Mouse (Mus musculus): ENCODE measurements around the gene Tmc8. TPM values are rescaled to one million over a fixed set of nuclear protein-coding genes. Genes with fewer than 3 reads are reported as not detected.
"Not testable (repeated sequence)": the region's sequence is repeated elsewhere in the genome, so short reads cannot be mapped to it uniquely, and the experiment has no call there.

Gene Tmc8
- polyA plus RNA-seq, 1 experiment from 2014 or later: 0.81 TPM

DNA sequence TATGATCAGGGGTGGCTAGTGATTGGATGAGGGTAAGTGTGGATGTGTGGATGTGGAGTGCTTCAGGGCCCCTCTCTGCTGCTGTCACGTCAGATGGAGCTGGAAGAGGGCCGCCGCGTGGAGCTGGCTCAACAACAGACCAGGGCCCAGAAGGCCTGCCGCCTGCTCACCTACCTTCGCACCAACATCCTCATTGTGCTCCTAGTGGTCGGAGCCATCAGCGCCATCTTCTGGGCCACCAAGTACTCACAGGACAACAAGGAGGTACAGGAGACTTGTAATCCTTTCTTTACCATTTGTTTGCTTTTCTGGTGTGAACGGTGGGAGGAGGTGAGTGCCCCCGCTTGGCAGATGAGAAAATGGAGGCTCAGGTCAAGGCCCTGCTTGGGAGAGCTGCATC, 4.4 kb downstream of the Tmc8 start:
- ATAC-seq (ENCODE audit: low FRiP score, low read depth): no peak
- no peak overlapping the region for H3K9ac ChIP-seq
- H3K36me3 ChIP-seq: no peaks in the 10 kb centered on the region
- no peaks in the 10 kb centered on the region for H3K9me3 ChIP-seq
- H3K4me1 ChIP-seq: peaks cover 32% of the 10 kb centered on the region
- 9% methylated on average over 10 of the region's 10 CpGs for WGBS
- peaks cover 26% of the 10 kb centered on the region for H3K27me3 ChIP-seq
- no peak overlapping the region for H3K4me3 ChIP-seq
- no peak overlapping the region for H3K4me2 ChIP-seq (replicated peaks)
- no peak overlapping the region for H3K27ac ChIP-seq

DNA sequence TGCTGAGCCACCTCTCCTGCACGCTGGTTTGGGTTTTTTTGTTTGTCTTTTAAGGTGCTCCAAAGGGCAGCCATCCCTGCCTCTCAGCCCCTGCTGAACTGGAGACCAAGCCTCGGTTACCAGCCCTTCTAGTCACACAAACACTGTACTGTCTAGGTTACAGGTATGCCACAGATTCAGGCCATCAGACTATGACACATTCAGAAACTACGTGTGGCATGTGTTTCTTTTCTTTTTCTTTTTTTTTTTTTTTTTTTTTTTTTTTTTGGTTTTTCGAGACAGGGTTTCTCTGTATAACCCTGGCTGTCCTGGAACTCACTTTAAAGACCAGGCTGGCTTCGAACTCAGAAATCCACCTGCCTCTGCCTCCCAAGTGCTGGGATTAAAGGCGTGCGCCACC, 6.6 kb downstream of the Tmc8 start:
- not testable (repeated sequence) for ATAC-seq (ENCODE audit: low FRiP score, low read depth); H3K27me3 ChIP-seq
- 80% methylated on average over 7 of the region's 7 CpGs for WGBS

DNA sequence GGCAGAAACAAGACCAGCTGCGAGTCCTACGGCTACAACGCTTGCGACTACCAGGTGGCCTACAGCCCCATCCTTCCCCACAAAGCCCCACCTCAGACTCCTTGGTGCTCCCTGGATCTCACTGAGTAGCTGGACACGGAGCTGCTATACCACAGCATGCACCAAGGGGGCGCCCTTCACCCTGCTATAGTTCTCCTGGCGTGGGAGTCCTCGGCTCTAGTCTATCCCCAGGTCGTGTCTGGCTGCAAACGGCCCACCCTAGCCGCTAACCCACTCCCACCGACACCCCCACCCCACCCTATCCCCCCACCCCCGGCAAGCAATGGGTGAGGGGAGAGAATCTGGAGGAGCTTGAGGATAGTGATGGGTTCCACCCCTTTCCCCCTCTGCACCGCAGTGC, 8.4 kb downstream of the Tmc8 start:
- no peaks in the 10 kb centered on the region for H3K36me3 ChIP-seq
- no peak overlapping the region for H3K9ac ChIP-seq
- H3K27me3 ChIP-seq: no peaks in the 10 kb centered on the region; the same call in none of the 2 replicates
- H3K4me3 ChIP-seq: peak overlapping the region; percentile 8; the same call in 1 of the 2 replicates
- H3K27ac ChIP-seq: no peak overlapping the region
- ATAC-seq (ENCODE audit: low FRiP score, low read depth): peak; percentile 21; the same call in 1 of the 2 replicates
- 6% methylated on average over 14 of the region's 14 CpGs for WGBS
- H3K4me2 ChIP-seq (replicated peaks): peak overlapping the region; percentile 49
- peaks cover 25% of the 10 kb centered on the region for H3K4me1 ChIP-seq
- no peaks in the 10 kb centered on the region; the same call in 1 of the 2 replicates for H3K9me3 ChIP-seq

More for the DNA sequence above, 6.6 kb downstream of the Tmc8 start:
- H3K36me3 ChIP-seq; H3K27ac ChIP-seq; H3K9me3 ChIP-seq; H3K9ac ChIP-seq; H3K4me3 ChIP-seq; H3K4me2 ChIP-seq (replicated peaks): not testable (repeated sequence)
- peaks cover 24% of the 10 kb centered on the region for H3K4me1 ChIP-seq

DNA sequence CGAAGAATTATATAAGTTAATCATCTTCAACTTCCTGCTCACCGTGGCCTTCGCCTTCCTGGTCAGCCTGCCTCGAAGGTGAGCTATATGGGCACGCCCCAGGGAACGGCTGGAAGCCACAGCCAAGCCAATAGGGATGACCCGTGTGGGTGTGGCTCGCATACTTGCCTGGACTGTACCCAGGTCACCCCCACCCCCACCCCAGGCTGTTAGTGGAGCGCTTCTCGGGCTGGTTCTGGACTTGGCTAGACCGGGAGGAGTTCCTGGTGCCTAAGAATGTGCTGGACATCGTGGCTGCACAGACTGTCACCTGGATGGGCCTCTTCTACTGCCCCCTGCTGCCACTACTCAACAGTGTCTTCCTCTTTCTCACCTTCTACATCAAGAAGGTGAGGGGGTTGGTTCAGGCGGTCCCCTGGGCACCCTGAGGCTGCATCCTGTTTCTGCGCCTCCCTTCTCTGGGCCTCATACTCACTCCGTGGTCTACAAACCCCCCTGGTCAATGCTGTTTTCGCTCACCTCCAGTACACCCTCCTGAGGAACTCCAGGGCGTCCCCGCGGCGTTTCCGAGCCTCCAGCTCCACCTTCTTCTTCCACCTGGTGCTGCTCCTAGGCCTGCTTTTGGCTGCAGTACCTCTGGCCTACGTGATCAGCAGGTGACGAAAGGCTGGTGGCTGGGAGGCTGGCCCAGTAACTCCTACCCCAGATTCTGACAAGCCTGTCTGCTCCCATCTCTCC, 9.0 kb downstream of the Tmc8 start:
- Histone ChIP-seq H3K4me1 (peaks cover 25% of the 10 kb centered on the region), H3K27me3 (no peaks in the 10 kb centered on the region; the same call in none of the 2 replicates), H3K9me3 (no peaks in the 10 kb centered on the region; the same call in 1 of the 2 replicates), H3K4me3 (peak overlapping the region; percentile 8; the same call in 1 of the 2 replicates), H3K27ac (no peak overlapping the region), H3K36me3 (no peaks in the 10 kb centered on the region), H3K9ac (no peak overlapping the region), H3K4me2 (replicated peaks) (peak overlapping the region; percentile 49)
- ATAC-seq (ENCODE audit: low FRiP score, low read depth): peak; percentile 30; the same call in 1 of the 2 replicates
- 32% methylated on average over 23 of the region's 23 CpGs for WGBS

DNA sequence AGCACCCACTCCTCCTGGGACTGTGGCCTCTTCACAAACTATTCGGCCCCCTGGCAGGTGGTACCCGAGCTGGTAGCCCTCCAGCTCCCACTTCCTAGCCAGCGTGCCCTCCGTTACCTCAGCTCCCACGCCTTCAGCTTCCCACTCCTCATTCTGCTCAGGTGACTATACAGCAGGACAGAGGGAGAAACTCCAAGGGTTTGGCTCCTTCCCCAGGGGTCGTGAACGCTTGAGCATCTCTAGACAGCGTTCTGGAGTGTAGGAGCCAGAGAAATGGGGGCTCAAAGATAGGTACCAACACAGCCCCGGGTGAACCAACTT, 9.5 kb downstream of the Tmc8 start:
- Histone ChIP-seq H3K4me3 (no peak overlapping the region), H3K4me2 (replicated peaks) (no peak overlapping the region), H3K36me3 (no peaks in the 10 kb centered on the region), H3K27me3 (no peaks in the 10 kb centered on the region; the same call in none of the 2 replicates), H3K4me1 (peaks cover 25% of the 10 kb centered on the region), H3K27ac (no peak overlapping the region), H3K9me3 (no peaks in the 10 kb centered on the region; the same call in 1 of the 2 replicates), H3K9ac (no peak overlapping the region)
- ATAC-seq (ENCODE audit: low FRiP score, low read depth): no peak
- WGBS: 86% methylated on average over 9 of the region's 9 CpGs

DNA sequence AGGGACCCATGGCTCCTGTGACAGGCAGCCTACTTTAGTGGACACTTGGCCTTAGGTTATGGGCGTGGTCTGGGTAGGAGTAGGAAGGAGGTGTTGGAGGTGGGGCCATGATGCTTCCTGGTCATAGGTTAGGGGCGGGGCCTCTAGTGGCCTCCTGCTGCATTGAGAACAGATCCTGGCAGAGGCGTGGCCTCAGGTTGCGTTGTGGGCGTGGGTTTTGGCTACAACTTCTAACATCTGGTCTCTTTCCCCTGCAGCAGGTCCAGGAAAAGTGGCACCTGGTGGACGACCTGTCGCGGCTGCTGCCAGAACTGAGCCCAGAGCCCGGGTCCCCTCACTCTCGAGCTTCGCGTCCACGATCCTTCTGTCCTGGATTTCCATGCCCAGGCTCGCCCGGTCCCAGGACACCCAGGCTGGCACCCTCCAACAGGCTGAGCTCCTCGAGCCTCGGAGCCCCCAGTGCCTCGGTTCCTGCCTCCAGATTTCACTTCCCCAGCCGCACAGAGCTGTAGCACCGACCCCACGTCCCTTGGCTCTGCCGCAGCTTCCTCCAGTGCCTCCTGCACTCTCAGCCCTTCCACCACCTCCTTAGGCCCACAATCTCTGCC, 10.5 kb downstream of the Tmc8 start:
- H3K9me3 ChIP-seq: no peaks in the 10 kb centered on the region; the same call in 1 of the 2 replicates
- peaks cover 25% of the 10 kb centered on the region for H3K4me1 ChIP-seq
- peak overlapping the region; percentile 21 for H3K4me3 ChIP-seq
- peak overlapping the region; percentile 19; the same call in 1 of the 2 replicates for H3K9ac ChIP-seq
- H3K4me2 ChIP-seq (replicated peaks): peak overlapping the region; percentile 57
- H3K27me3 ChIP-seq: no peaks in the 10 kb centered on the region; the same call in none of the 2 replicates
- no peaks in the 10 kb centered on the region for H3K36me3 ChIP-seq
- 5% methylated on average over 22 of the region's 22 CpGs for WGBS
- ATAC-seq (ENCODE audit: low FRiP score, low read depth): peak; percentile 63; the same call in 1 of the 2 replicates
- H3K27ac ChIP-seq: no peak overlapping the region

DNA sequence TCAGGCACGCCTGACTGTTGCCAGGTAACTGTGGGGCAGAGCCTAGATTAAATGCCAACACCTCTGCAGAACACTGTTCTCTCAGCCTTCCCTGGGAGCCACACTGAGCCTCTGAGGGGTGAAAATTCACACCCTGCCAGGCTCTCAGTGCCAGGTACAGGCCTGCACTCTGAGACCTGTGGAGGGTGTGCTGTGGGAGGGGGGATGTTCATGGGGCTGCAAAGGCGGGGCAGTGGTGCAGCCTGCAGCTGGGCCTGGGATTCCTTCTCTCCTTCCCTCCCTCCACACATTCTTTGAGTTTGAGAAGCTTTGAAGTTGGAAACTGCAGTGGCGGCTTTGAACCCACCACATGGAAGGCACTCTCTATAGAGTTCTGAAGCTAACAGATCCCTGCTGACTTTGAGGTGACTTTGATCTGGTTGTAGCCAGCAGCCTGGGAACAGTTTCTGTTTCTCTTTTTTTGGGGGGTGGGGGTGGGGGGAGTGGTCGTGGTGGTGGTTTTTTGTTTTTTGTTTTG, 12.2 kb downstream of the Tmc8 start:
- Histone ChIP-seq H3K9me3 (no peaks in the 10 kb centered on the region; the same call in 1 of the 2 replicates), H3K9ac (no peak overlapping the region), H3K4me3 (no peak overlapping the region), H3K36me3 (no peaks in the 10 kb centered on the region), H3K27me3 (no peaks in the 10 kb centered on the region; the same call in none of the 2 replicates), H3K4me1 (peaks cover 28% of the 10 kb centered on the region), H3K4me2 (replicated peaks) (no peak overlapping the region), H3K27ac (no peak overlapping the region)
- no peak for ATAC-seq (ENCODE audit: low FRiP score, low read depth)
- 36% methylated on average over 4 of the region's 4 CpGs for WGBS

DNA sequence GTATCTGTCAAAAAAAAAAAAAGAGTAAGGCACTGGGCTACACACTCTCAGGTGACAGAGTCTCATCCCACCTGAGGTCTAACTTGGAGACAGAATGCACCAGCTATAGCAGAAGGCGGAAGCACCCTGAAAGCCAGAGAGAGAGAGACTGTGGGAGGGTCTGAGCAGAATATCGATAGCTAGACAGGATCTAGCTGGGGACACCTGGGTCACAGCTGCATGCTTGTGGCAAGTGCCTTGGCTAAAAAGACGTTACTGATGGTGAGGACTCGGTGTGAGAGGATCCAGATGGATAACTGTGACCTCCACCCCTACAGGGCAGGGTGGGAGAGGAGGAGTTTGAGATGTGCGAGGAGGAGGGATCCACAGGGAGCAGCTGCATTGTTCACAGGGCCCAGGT, 15.1 kb downstream of the Tmc8 start:
- Histone ChIP-seq H3K27me3 (no peaks in the 10 kb centered on the region), H3K27ac (no peak overlapping the region), H3K4me3 (no peak overlapping the region), H3K4me1 (peaks cover 13% of the 10 kb centered on the region), H3K36me3 (no peaks in the 10 kb centered on the region), H3K9me3 (no peaks in the 10 kb centered on the region; the same call in 1 of the 2 replicates), H3K9ac (no peak overlapping the region), H3K4me2 (replicated peaks) (no peak overlapping the region)
- WGBS: 37% methylated on average over 5 of the region's 5 CpGs
- no peak for ATAC-seq (ENCODE audit: low FRiP score, low read depth)

DNA sequence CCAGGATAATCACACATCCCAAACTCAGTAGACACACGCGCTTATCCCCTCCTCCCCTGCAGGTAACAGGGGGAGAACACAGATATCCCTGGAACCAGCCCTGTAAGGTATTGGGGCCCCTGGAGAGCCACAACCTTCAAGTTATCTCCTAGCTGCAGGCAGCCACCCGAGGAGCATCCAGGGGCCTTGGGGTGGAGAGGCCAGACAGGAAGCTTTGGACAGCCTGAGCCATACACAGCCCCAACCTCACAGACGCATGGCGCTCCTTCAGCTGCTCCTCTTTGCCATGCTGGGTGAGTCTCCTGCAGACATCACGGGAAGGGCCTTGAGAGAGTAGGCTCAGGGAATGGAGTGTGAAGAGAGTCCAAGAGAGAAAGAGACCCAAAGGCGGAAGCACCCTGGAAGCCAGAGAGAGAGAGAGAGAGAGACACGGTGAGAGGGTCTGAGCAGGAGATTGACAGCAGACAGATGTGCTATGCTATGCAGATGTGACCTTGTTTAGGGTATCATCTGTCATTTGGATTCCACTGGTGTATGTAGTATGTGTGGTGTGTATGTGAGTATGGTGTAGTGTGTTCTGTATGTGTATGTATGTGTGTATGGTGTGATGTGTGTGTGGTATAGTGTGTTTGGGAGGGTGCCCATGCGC, 15.8 kb downstream of the Tmc8 start, which contains the start of gene 6030468B19Rik:
TSS of gene 6030468B19Rik (plus strand) at position 150 of the 649 bp plus-strand sequence.
- Histone ChIP-seq H3K36me3 (no peaks in the 10 kb centered on the region), H3K27ac (no peak within 1 kb of the TSS), H3K4me2 (replicated peaks) (no peak within 1 kb of the TSS), H3K4me1 (peaks cover 8% of the 10 kb centered on the region), H3K27me3 (no peaks in the 10 kb centered on the region), H3K4me3 (no peak within 1 kb of the TSS), H3K9me3 (no peaks in the 10 kb centered on the region; the same call in 1 of the 2 replicates), H3K9ac (no peak within 1 kb of the TSS; the same call in 1 of the 2 replicates)
- WGBS: 57% methylated on average over 9 of the region's 9 CpGs
- no peak for ATAC-seq (ENCODE audit: low FRiP score, low read depth)

DNA sequence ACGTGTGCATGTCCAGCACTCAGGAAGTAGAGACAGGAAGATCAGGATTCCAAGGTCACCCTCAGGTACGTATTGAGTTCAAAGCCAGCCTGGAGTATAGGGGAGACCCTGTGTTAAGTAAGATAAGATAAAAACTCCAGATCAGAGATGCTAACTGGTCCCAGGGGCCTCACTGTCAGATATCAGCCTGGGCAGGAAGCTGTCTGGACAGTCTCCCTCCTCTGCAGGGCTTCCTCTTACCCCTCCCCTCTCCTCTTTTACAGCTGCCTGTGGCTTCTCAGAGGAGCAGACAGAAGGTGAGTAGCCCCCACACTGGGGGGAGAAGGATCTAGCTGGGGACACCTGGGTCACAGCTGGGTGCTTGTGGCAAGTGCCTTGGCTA, 16.3 kb downstream of the Tmc8 start:
- no peaks in the 10 kb centered on the region; the same call in 1 of the 2 replicates for H3K9me3 ChIP-seq
- H3K4me2 ChIP-seq (replicated peaks): no peak overlapping the region
- no peak overlapping the region for H3K4me3 ChIP-seq
- H3K36me3 ChIP-seq: no peaks in the 10 kb centered on the region
- 0 out of 2 replicates have a peak, but pooled peaks cover 6% of the 10 kb centered on the region for H3K4me1 ChIP-seq
- no peak for ATAC-seq (ENCODE audit: low FRiP score, low read depth)
- WGBS: 23% methylated on average over 2 of the region's 2 CpGs
- H3K9ac ChIP-seq: no peak overlapping the region; the same call in 1 of the 2 replicates
- no peaks in the 10 kb centered on the region for H3K27me3 ChIP-seq
- no peak overlapping the region for H3K27ac ChIP-seq

DNA sequence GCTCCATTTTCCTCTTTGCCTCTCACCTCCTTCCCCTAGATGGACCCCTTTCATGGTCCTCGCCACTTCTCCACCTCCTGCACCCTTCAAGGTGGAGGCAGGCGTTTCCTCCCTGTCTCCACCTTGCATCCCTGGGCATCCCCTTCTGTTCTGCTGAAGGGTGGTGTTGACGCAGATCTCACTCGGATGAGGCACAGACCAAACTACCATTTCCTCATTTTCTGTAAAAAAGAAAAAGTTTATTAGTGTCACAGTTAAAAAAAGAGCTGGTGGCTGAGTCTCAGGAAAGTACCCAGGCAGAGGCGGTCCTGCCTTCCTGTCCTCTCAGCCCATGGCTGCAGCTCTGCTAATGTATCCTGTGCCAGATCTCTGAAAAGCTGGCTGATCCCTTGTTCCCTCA, 17.3 kb downstream of the Tmc8 start:
- H3K4me1 ChIP-seq: 0 out of 2 replicates have a peak, but pooled peaks cover 3% of the 10 kb centered on the region
- H3K27me3 ChIP-seq: no peaks in the 10 kb centered on the region
- no peak overlapping the region for H3K9ac ChIP-seq
- H3K27ac ChIP-seq: no peak overlapping the region; the same call in 1 of the 2 replicates
- ATAC-seq (ENCODE audit: low FRiP score, low read depth): no peak
- no peak overlapping the region for H3K4me2 ChIP-seq (replicated peaks)
- H3K36me3 ChIP-seq: no peaks in the 10 kb centered on the region
- WGBS: 72% methylated on average over 5 of the region's 5 CpGs
- no peak overlapping the region for H3K4me3 ChIP-seq
- H3K9me3 ChIP-seq: no peaks in the 10 kb centered on the region; the same call in 1 of the 2 replicates
